11 mouse cellular contexts compared by ENCODE assay signal in genomic region chr10:83083946-83084345, GRCm38 (mm10).
A peak's percentile ranks its signal among the peaks of the same experiment; 100 is the strongest.
DNase-seq lines count a peak whose midpoint lies in the region; ATAC-seq and TF ChIP-seq lines count a peak whose summit lies in the region.
"Had no signal": no experiment of that assay in that cellular context is flagged by ENCODE, and none has a peak within 500 bp of the region (broad histone marks: within the 10 kb centered on the region; RNA-seq: fewer than 3 reads in every experiment).

No protein-coding gene starts in this region.

- H3K27ac ChIP-seq in hindbrain, embryonic 13.5 days, result peak overlapping the region; percentile 3; the same call in 1 of the 2 replicates
- H3K27ac ChIP-seq in hindbrain, embryonic 14.5 days, result no peak overlapping the region
- no peak overlapping the region for H3K27ac ChIP-seq in liver, adult 2 months (replicated peaks; ENCODE audit: insufficient read depth, low read depth, low read length)
- H3K27ac ChIP-seq: hindbrain, embryonic 12.5 days; lung, embryonic 15.5 days had no signal

- H3K4me1 ChIP-seq in hindbrain, embryonic 13.5 days (replicated peaks), result peaks cover 53% of the 10 kb centered on the region
- H3K4me1 ChIP-seq in hindbrain, embryonic 14.5 days (replicated peaks; ENCODE audit: control insufficient read depth, insufficient read depth, low read length), result peaks cover 32% of the 10 kb centered on the region
- no peaks in the 10 kb centered on the region for H3K4me1 ChIP-seq in liver, adult 2 months (ENCODE audit: control insufficient read depth, insufficient read depth, low read length)

- H3K9me3 ChIP-seq in hindbrain, embryonic 13.5 days, result no peaks in the 10 kb centered on the region
- H3K9me3 ChIP-seq in hindbrain, embryonic 14.5 days (ENCODE audit: control insufficient read depth, low read length), result no peaks in the 10 kb centered on the region
- H3K9me3 ChIP-seq: hindbrain, embryonic 12.5 days; lung, embryonic 15.5 days had no signal

- no peaks in the 10 kb centered on the region for H3K27me3 ChIP-seq in hindbrain, embryonic 13.5 days
- H3K27me3 ChIP-seq in hindbrain, embryonic 14.5 days (ENCODE audit: control insufficient read depth, insufficient read depth, low read length), result no peaks in the 10 kb centered on the region
- no peaks in the 10 kb centered on the region; the same call in 1 of the 2 replicates for H3K27me3 ChIP-seq in liver, adult 2 months (ENCODE audit: control insufficient read depth, insufficient read depth, low read length)
- H3K27me3 ChIP-seq: hindbrain, embryonic 12.5 days; lung, embryonic 15.5 days had no signal

- H3K4me3 ChIP-seq in hindbrain, embryonic 13.5 days, result no peak overlapping the region
- no peak overlapping the region for H3K4me3 ChIP-seq in hindbrain, embryonic 14.5 days (replicated peaks; ENCODE audit: low read length)
- H3K4me3 ChIP-seq in liver, adult 2 months (ENCODE audit: insufficient read depth, low read depth, low read length), result no peak overlapping the region
- H3K4me3 ChIP-seq: hindbrain, embryonic 12.5 days; lung, embryonic 15.5 days had no signal

- no peak for ATAC-seq in hindbrain, embryonic 13.5 days (ENCODE audit: low FRiP score)
- ATAC-seq in hindbrain, embryonic 14.5 days (ENCODE audit: low FRiP score), result no peak

- no peak for DNase-seq in hindbrain, embryonic 14.5 days (ENCODE audit: low spot score)
- peak; percentile 45 for DNase-seq in adrenal gland, adult 8-10 months
- peak; percentile 43 for DNase-seq in gastrocnemius, postnatal 14 days
- DNase-seq in liver, adult 2 months (ENCODE audit: extremely low read depth, low read depth, low spot score), result peak; percentile 17
- DNase-seq in frontal cortex, adult 2 months (ENCODE audit: extremely low spot score in 1 of 2, low spot score in 1 of 2), result no peak
- no peak for DNase-seq in frontal cortex, postnatal 36 days (ENCODE audit: low spot score in 2 of 2)
- DNase-seq in right cerebral cortex, postnatal 4 days, result no peak
- DNase-seq: cerebellum, adult 9-10 months had no signal

- 64% methylated on average over 9 of the region's 9 CpGs for WGBS in hindbrain, embryonic 13.5 days
- 64% methylated on average over 9 of the region's 9 CpGs for WGBS in hindbrain, embryonic 14.5 days
- 64% methylated on average over 9 of the region's 9 CpGs for WGBS in liver, adult 2 months

- intact Hi-C loops in gastrocnemius, postnatal 14 days (cut with DNase I; ENCODE audit: low total_unique reads), result no loop called here

- no peak for TF ChIP-seq POLR2A in liver, adult 2 months (IDR thresholded peaks at IDR 0.05; ENCODE audit: extremely low read depth, insufficient read depth, low read length)

- no peaks in the 10 kb centered on the region for H3K36me3 ChIP-seq in hindbrain, embryonic 13.5 days
- no peaks in the 10 kb centered on the region for H3K36me3 ChIP-seq in hindbrain, embryonic 14.5 days (replicated peaks; ENCODE audit: control insufficient read depth, insufficient read depth)
- H3K36me3 ChIP-seq in liver, adult 2 months (ENCODE audit: control insufficient read depth, insufficient read depth, low read length), result no peaks in the 10 kb centered on the region
- H3K36me3 ChIP-seq: hindbrain, embryonic 12.5 days; lung, embryonic 15.5 days had no signal

- no peak overlapping the region for H3K4me2 ChIP-seq in hindbrain, embryonic 13.5 days
- no peak overlapping the region for H3K4me2 ChIP-seq in hindbrain, embryonic 14.5 days (replicated peaks)
- H3K4me2 ChIP-seq: hindbrain, embryonic 12.5 days; lung, embryonic 15.5 days had no signal

- no peak overlapping the region for H3K9ac ChIP-seq in hindbrain, embryonic 13.5 days
- no peak overlapping the region for H3K9ac ChIP-seq in hindbrain, embryonic 14.5 days
- no peak overlapping the region for H3K9ac ChIP-seq in liver, adult 2 months (ENCODE audit: low read depth, low read length)
- H3K9ac ChIP-seq: hindbrain, embryonic 12.5 days; lung, embryonic 15.5 days had no signal

- no peak for TF ChIP-seq CTCF in liver, adult 2 months (IDR thresholded peaks at IDR 0.05; ENCODE audit: low read depth, low read length)

- no peaks in the 10 kb centered on the region for H3K79me2 ChIP-seq in liver, adult 2 months (ENCODE audit: control insufficient read depth, insufficient read depth, low read length)

Comparison
In these comparisons a context has a peak if more than half of its experiments do, and no peak if none do; other contexts are left out.
1. DNase-seq: peak in adrenal gland, adult 8-10 months (single experiment), gastrocnemius, postnatal 14 days (single experiment) and liver, adult 2 months (single experiment); none in hindbrain, embryonic 14.5 days (single experiment), frontal cortex, adult 2 months (0 of 2), frontal cortex, postnatal 36 days (0 of 2) and right cerebral cortex, postnatal 4 days (single experiment).